Mouse (Mus musculus) CD4-positive naive resting alpha-beta T cell, adult 57 days (primary cell): ENCODE results near the gene Iba57. TPM values are rescaled to one million over a fixed set of nuclear protein-coding genes. Genes with fewer than 3 reads are reported as not detected.

Experiments
- total RNA-seq: library from RNA; stranded (reverse); gene quantifications from one replicate; pipeline ENCODE4 v1.2.4, GENCODE M21; 2023

The Iba57 gene
- 40.9 TPM for total RNA-seq

GRCm38 (mm10) chr11:59163255-59164236, at the start of gene Iba57:
Gene Iba57, minus strand, starts transcription at chr11:59163739.

GRCm38 (mm10) chr11:59208153-59208831, 44.8 kb upstream of the Iba57 start, which contains the start of gene 2310033P09Rik:
Gene 2310033P09Rik, plus strand, starts transcription at chr11:59208321.

GRCm38 (mm10) chr11:59202081-59202995, 38.8 kb upstream of the Iba57 start, which contains the start of gene Mrpl55:
Gene Mrpl55, plus strand, starts transcription at chr11:59202486.

GRCm38 (mm10) chr11:59192059-59192386, 28.5 kb upstream of the Iba57 start, which contains the start of gene Guk1:
Gene Guk1, minus strand, starts transcription at chr11:59192212.

GRCm38 (mm10) chr11:59182864-59183331, 19.4 kb upstream of the Iba57 start, which contains the start of gene Gjc2:
Gene Gjc2, minus strand, starts transcription at chr11:59183213.

GRCm38 (mm10) chr11:59135904-59136452, 27.6 kb downstream of the Iba57 start, which contains the start of gene Obscn:
Gene Obscn, minus strand, starts transcription at chr11:59136402.

Other genes starting within 250 kb of the Iba57 start
- gene Btnl10, start 245.8 kb downstream of the Iba57 start, total RNA-seq: not detected
- gene Rnf187, start 224.8 kb downstream of the Iba57 start, total RNA-seq: 114 TPM
- gene Hist3h2ba, start 214.8 kb downstream of the Iba57 start, total RNA-seq: 18.7 TPM
- gene Hist3h2a, start 209.1 kb downstream of the Iba57 start, total RNA-seq: 45.9 TPM
- gene Trim17, start 209.1 kb downstream of the Iba57 start, total RNA-seq: 0.33 TPM
- 68.5 TPM for gene Trim11, start 185.6 kb downstream of the Iba57 start, total RNA-seq
- 0.24 TPM for gene Obscn, start 27.3 kb downstream of the Iba57 start, total RNA-seq
- 0.44 TPM for gene Gjc2, start 19.5 kb upstream of the Iba57 start, total RNA-seq
- gene Guk1, start 28.5 kb upstream of the Iba57 start, total RNA-seq: 36.6 TPM
- 14.4 TPM for gene Mrpl55, start 38.7 kb upstream of the Iba57 start, total RNA-seq
- gene 2310033P09Rik, start 44.6 kb upstream of the Iba57 start, total RNA-seq: 35.3 TPM
- 232 TPM for gene Arf1, start 64.5 kb upstream of the Iba57 start, total RNA-seq
- gene Wnt3a, start 127.0 kb upstream of the Iba57 start, total RNA-seq: not detected
- not detected for gene Wnt9a, start 143.2 kb upstream of the Iba57 start, total RNA-seq
- gene Prss38, start 211.9 kb upstream of the Iba57 start, total RNA-seq: not detected